ENCODE assay signal across 24 mouse cellular contexts in the genomic region with DNA sequence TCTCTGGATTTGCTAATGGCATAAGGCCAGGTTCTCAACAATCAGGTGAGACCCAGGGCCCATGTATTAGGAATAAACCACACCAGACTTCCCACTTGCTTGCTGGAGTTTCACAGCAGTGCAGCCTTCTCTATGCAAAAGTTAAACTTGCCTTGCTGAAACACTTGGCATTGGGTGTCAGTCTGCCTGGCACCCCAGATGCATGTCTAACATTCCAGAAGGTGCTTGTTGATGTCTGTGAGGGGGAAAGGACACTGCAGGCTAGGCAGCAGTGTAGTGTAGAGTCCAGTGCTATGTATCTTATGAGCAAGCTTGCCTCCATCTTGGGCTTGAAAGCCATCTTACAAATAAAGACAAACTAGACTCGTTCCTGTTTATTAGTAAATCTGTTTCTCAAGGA. TPM values are rescaled to one million over a fixed set of nuclear protein-coding genes. Genes with fewer than 3 reads are reported as not detected.
DNase-seq lines count a peak whose midpoint lies in the region; TF ChIP-seq lines count a peak whose summit lies in the region.
"Had no signal": no experiment of that assay in that cellular context is flagged by ENCODE, and none has a peak within 500 bp of the region (broad histone marks: within the 10 kb centered on the region; RNA-seq: fewer than 3 reads in every experiment).

No protein-coding gene starts in this region.

- H3K36me3 ChIP-seq in heart, adult 2 months (ENCODE audit: control insufficient read depth, insufficient read depth, low read length): peaks cover 5% of the 10 kb centered on the region; the same call in 1 of the 2 replicates
- H3K36me3 ChIP-seq: intestine, embryonic 15.5 days had no signal

- intact Hi-C loops in heart, adult 2 months (cut with DNase I): loop anchor here (5.0 kb wide), 1 partner anchor 206 kb away; no protein-coding TSS in a partner anchor
- intact Hi-C loops in heart, postnatal 36 days (cut with DNase I): no loop called here

- 73% methylated on average over 1 of the region's 1 CpGs for WGBS in heart, adult 2 months

- H3K27me3 ChIP-seq in heart, adult 2 months (ENCODE audit: control insufficient read depth, insufficient read depth, low read length): no peaks in the 10 kb centered on the region
- H3K27me3 ChIP-seq: embryonic facial prominence, embryonic 15.5 days; heart, embryonic 13.5 days; intestine, embryonic 15.5 days had no signal

- peak overlapping the region; percentile 48 for H3K27ac ChIP-seq in heart, adult 2 months
- H3K27ac ChIP-seq: embryonic facial prominence, embryonic 15.5 days; forebrain, embryonic 10.5 days; heart, embryonic 13.5 days; hindbrain, embryonic 10.5 days; hindbrain, embryonic 14.5 days; intestine, embryonic 15.5 days had no signal

- no peak for TF ChIP-seq POLR2A in heart, adult 2 months (IDR thresholded peaks at IDR 0.05; ENCODE audit: insufficient read depth, low read depth, low read length)

- H3K79me2 ChIP-seq in heart, adult 2 months (replicated peaks; ENCODE audit: control insufficient read depth, insufficient read depth, low read length): no peaks in the 10 kb centered on the region

- peaks cover 5% of the 10 kb centered on the region for H3K4me1 ChIP-seq in heart, adult 2 months (ENCODE audit: control insufficient read depth, insufficient read depth, low read length)
- H3K4me1 ChIP-seq: forebrain, embryonic 10.5 days; intestine, embryonic 15.5 days had no signal

- H3K9ac ChIP-seq in heart, adult 2 months (ENCODE audit: low read depth, low read length): no peak overlapping the region
- H3K9ac ChIP-seq: embryonic facial prominence, embryonic 15.5 days; heart, embryonic 13.5 days; hindbrain, embryonic 14.5 days; intestine, embryonic 15.5 days had no signal

- peak in 1 of 2 experiments; percentile 39 for DNase-seq in heart, adult 2 months
- no peak for DNase-seq in heart, postnatal 36 days
- peak; percentile 16 for DNase-seq in lung, postnatal 36 days
- no peak for DNase-seq in lung, postnatal 25 days (ENCODE audit: low spot score)
- peak; percentile 56 for DNase-seq in adipocyte (ENCODE audit: low spot score)
- no peak for DNase-seq in layer of hippocampus, postnatal 14 days (ENCODE audit: low spot score in 2 of 2)
- DNase-seq: adrenal gland, postnatal 10 days; cerebellum, adult 11 months; cerebellum, adult 8-10 months; cerebellum, postnatal 14 days; embryo, embryonic 11 days; gastrocnemius, postnatal 36 days had no signal

- 0 out of 2 replicates have a peak, but pooled peaks have one; percentile 43 for TF ChIP-seq EP300 in heart, adult 2 months (IDR thresholded peaks at IDR 0.05; ENCODE audit: insufficient read depth, low read depth, low read length)

- no peak overlapping the region for H3K4me3 ChIP-seq in heart, adult 2 months
- H3K4me3 ChIP-seq: embryonic facial prominence, embryonic 15.5 days; erythroblast, embryonic 14.5 days; forebrain, embryonic 10.5 days; heart, embryonic 13.5 days; hindbrain, embryonic 10.5 days; intestine, embryonic 15.5 days had no signal

- no peak for TF ChIP-seq CTCF in heart, adult 2 months (IDR thresholded peaks at IDR 0.05)

RNA-seq across cellular contexts. Expression of a gene that starts 6.5 kb away (rescaled TPM):
- 1 to 10 TPM; 1.6 to 2.6 TPM for total RNA-seq in heart, adult 2 months (2021)
- 4.9 and 7.5 TPM in 2 replicates for polyA plus RNA-seq in heart, adult 2 months (2012; rRNA removed)
- total RNA-seq in heart, postnatal 36 days (2021): 1 to 10 TPM; 1.1 to 1.9 TPM
- total RNA-seq in layer of hippocampus, postnatal 14 days (2021): not detected
- total RNA-seq: adrenal gland, postnatal 4 days; common myeloid progenitor, adult 5-6 weeks; ES-E14 had no signal
- polyA plus RNA-seq: embryonic facial prominence, embryonic 11.5 days; erythroblast, embryonic 14.5 days; heart, postnatal 0 days had no signal

RNA-seq across cellular contexts. Expression of a gene that starts 25.1 kb away (rescaled TPM):
- total RNA-seq in heart, adult 2 months (2021): 10 to 100 TPM; 40.8 to 41.9 TPM
- 14.1 and 20.1 TPM in 2 replicates for polyA plus RNA-seq in heart, adult 2 months (2012; rRNA removed)
- 10 to 100 TPM; 41.6 to 42.5 TPM for total RNA-seq in heart, postnatal 36 days (2021)
- total RNA-seq in layer of hippocampus, postnatal 14 days (2021): 100 to 1,000 TPM; 104 to 112 TPM

Comparison
In these comparisons a context has a peak if more than half of its experiments do, and no peak if none do; other contexts are left out.
1. DNase-seq: peak in lung, postnatal 36 days (single experiment) and adipocyte (single experiment); none in heart, postnatal 36 days (0 of 2), lung, postnatal 25 days (single experiment) and layer of hippocampus, postnatal 14 days (0 of 2).